Mouse (Mus musculus) ovary, postnatal 14 days (tissue): ENCODE results near the gene Acot10.
"Not testable (repeated sequence)": the region's sequence is repeated elsewhere in the genome, so short reads cannot be mapped to it uniquely, and the experiment has no call there.

ENCODE experiments used
- DNase-seq: peaks from one replicate; pipeline ENCODE4 v3.0.0; 2022; ENCODE audit warnings: low spot score

The Acot10 gene

GRCm38 (mm10) chr15:20666650-20667049 is at the start of gene Acot10:
Gene Acot10, minus strand, starts transcription at chr15:20666750.
- no peak for DNase-seq

- no peak for DNase-seq
Observed at GRCm38 (mm10) chr15:20711859-20712258, 45.3 kb upstream of the Acot10 start.

GRCm38 (mm10) chr15:20696229-20696628 is 29.7 kb upstream of the Acot10 start:
- DNase-seq = no peak

- no peak for DNase-seq
Observed at GRCm38 (mm10) chr15:20684200-20684599, 17.6 kb upstream of the Acot10 start.

GRCm38 (mm10) chr15:20682719-20683118 is 16.2 kb upstream of the Acot10 start:
- DNase-seq = no peak

GRCm38 (mm10) chr15:20669507-20669906 is 3.0 kb upstream of the Acot10 start:
- not testable (repeated sequence) for DNase-seq

GRCm38 (mm10) chr15:20667989-20668388 is 1.4 kb upstream of the Acot10 start:
- DNase-seq = no peak

- no peak for DNase-seq
Observed at GRCm38 (mm10) chr15:20667350-20667749, 800 bp upstream of the Acot10 start.

GRCm38 (mm10) chr15:20660221-20660620 is 6.3 kb downstream of the Acot10 start:
- DNase-seq = no peak

GRCm38 (mm10) chr15:20642905-20643414 is 23.6 kb downstream of the Acot10 start:
- DNase-seq = no peak

GRCm38 (mm10) chr15:20639155-20639554 is 27.4 kb downstream of the Acot10 start:
- no peak for DNase-seq

GRCm38 (mm10) chr15:20634593-20634992 is 32.0 kb downstream of the Acot10 start:
- DNase-seq = no peak
